Mouse (Mus musculus) midbrain, postnatal 0 days (tissue): ENCODE measurements at regions not wholly inside any gene's neighbourhood (a gene's known extent, or its start where the extent isn't known, plus 50 kb on each side); places are given as distances from the start of the nearest gene placed in this dataset.

Source experiments
- ATAC-seq: fragments of 200-750 bp; cut with Nextera tagmentation; 2 replicates; pipeline ENCODE4 v1.8.0; 2017; ENCODE audit warnings: moderate number of reproducible peaks, mild to moderate bottlenecking, moderate TSS enrichment, moderate library complexity; ENCODE audit not compliant: low FRiP score
- DNase-seq: peaks from one replicate; pipeline ENCODE4 v3.0.0-alpha.2; 2015; ENCODE audit warnings: low spot score
- H3K27ac ChIP-seq: fragments of 300-500 bp; sonication (generic); 2 replicates; pipeline ENCODE4 v1.5.1; 2014; ENCODE audit warnings: low read depth, mild to moderate bottlenecking, low read length, mixed read lengths
- H3K27me3 ChIP-seq: fragments of 300-500 bp; sonication (generic); 2 replicates; pipeline ENCODE4 v1.6.1; 2014; ENCODE audit warnings: low read length, control low read depth, mixed read lengths; ENCODE audit not compliant: insufficient read depth
- H3K36me3 ChIP-seq: fragments of 300-500 bp; sonication (generic); 2 replicates; pipeline ENCODE4 v1.6.1; 2014; ENCODE audit warnings: low read length, control low read depth, mixed read lengths; ENCODE audit not compliant: insufficient read depth
- H3K4me1 ChIP-seq: fragments of 300-500 bp; sonication (generic); 2 replicates; pipeline ENCODE4 v1.6.1; 2014; ENCODE audit warnings: mild to moderate bottlenecking, control low read depth, antibody characterized with exemption, low read length, mixed read lengths; ENCODE audit not compliant: insufficient read depth
- H3K4me2 ChIP-seq: fragments of 300-500 bp; sonication (generic); 2 replicates; pipeline ENCODE4 v1.6.1; 2014; ENCODE audit warnings: low read depth, mild to moderate bottlenecking, low read length, mixed read lengths; ENCODE audit not compliant: poor library complexity, severe bottlenecking
- H3K4me3 ChIP-seq: fragments of 300-500 bp; sonication (generic); 2 replicates; pipeline ENCODE4 v1.5.1; 2014; ENCODE audit warnings: low read depth, mild to moderate bottlenecking, low read length, moderate library complexity
- H3K9ac ChIP-seq: fragments of 300-500 bp; sonication (generic); replicated peaks from 2 replicates; pipeline ENCODE4 v1.6.1; 2014; ENCODE audit warnings: mild to moderate bottlenecking, low read length, moderate library complexity, mixed read lengths; ENCODE audit not compliant: poor library complexity, severe bottlenecking
- H3K9me3 ChIP-seq: fragments of 300-500 bp; sonication (generic); 2 replicates; pipeline ENCODE4 v1.6.1; 2016; ENCODE audit warnings: low read length, control low read depth
- CTCF ChIP-seq: IDR thresholded peaks from 2 replicates; pipeline ENCODE4 v1.5.1; 2016; ENCODE audit warnings: antibody characterized with exemption, mild to moderate bottlenecking
- WGBS: fragments of 180-500 bp; shearing (Covaris S2); extraction: QIAGEN DNeasy Blood & Tissue Kit; methylation state at CpG from one replicate; pipeline ENCODE4 v1.1.7; 2014; 5-methylcytosine and 5-hydroxymethylcytosine counted together

GRCm38 (mm10) chr7:83104426-83104825, 237.3 kb downstream of the Mex3b start:
- H3K36me3 ChIP-seq = no peaks in the 10 kb centered on the region

GRCm38 (mm10) chr7:83105672-83106071, 238.5 kb downstream of the Mex3b start:
- Histone ChIP-seq H3K4me2 (no peak overlapping the region), H3K27me3 (no peaks in the 10 kb centered on the region), H3K4me3 (no peak overlapping the region), H3K9ac (no peak overlapping the region), H3K27ac (no peak overlapping the region), H3K9me3 (no peaks in the 10 kb centered on the region), H3K36me3 (no peaks in the 10 kb centered on the region), H3K4me1 (no peaks in the 10 kb centered on the region)
- no peak for TF ChIP-seq CTCF
- DNase-seq (no peak), ATAC-seq (no peak)

More at GRCm38 (mm10) chr7:83104426-83104825, 237.3 kb downstream of the Mex3b start:
- Histone ChIP-seq H3K9ac (no peak overlapping the region), H3K27me3 (no peaks in the 10 kb centered on the region), H3K9me3 (no peaks in the 10 kb centered on the region), H3K27ac (no peak overlapping the region), H3K4me3 (no peak overlapping the region), H3K4me2 (no peak overlapping the region), H3K4me1 (no peaks in the 10 kb centered on the region)
- no peak for TF ChIP-seq CTCF
- 70% methylated on average over 1 of the region's 1 CpGs for WGBS
- DNase-seq (peak; percentile 44), ATAC-seq (no peak)

- WGBS = 49% methylated on average over 6 of the region's 6 CpGs
- no peaks in the 10 kb centered on the region for H3K27me3 ChIP-seq
- no peak overlapping the region for H3K4me3 ChIP-seq
- H3K36me3 ChIP-seq = no peaks in the 10 kb centered on the region
- H3K9ac ChIP-seq = no peak overlapping the region
- H3K4me1 ChIP-seq = no peaks in the 10 kb centered on the region
- no peaks in the 10 kb centered on the region for H3K9me3 ChIP-seq
- no peak overlapping the region for H3K4me2 ChIP-seq
- TF ChIP-seq CTCF = no peak
- ATAC-seq (no peak), DNase-seq (no peak)
- no peak overlapping the region for H3K27ac ChIP-seq
These were observed 244.2 kb downstream of the Mex3b start for GRCm38 (mm10) chr7:83111217-83111823.

GRCm38 (mm10) chr7:83116487-83116886, 249.4 kb downstream of the Mex3b start:
- no peaks in the 10 kb centered on the region for H3K27me3 ChIP-seq
- WGBS = 94% methylated on average over 1 of the region's 1 CpGs

GRCm38 (mm10) chr7:83117065-83117464, 249.9 kb downstream of the Mex3b start:
- H3K4me2 ChIP-seq = no peak overlapping the region
- no peak overlapping the region for H3K27ac ChIP-seq
- no peaks in the 10 kb centered on the region for H3K36me3 ChIP-seq
- H3K4me1 ChIP-seq = no peaks in the 10 kb centered on the region
- no peak for DNase-seq
- 91% methylated on average over 3 of the region's 3 CpGs for WGBS
- no peak overlapping the region for H3K4me3 ChIP-seq
- H3K9ac ChIP-seq = no peak overlapping the region
- ATAC-seq = no peak
- TF ChIP-seq CTCF = no peak
- H3K9me3 ChIP-seq = no peaks in the 10 kb centered on the region
- H3K27me3 ChIP-seq = no peaks in the 10 kb centered on the region

More at GRCm38 (mm10) chr7:83116487-83116886, 249.4 kb downstream of the Mex3b start:
- Histone ChIP-seq H3K9me3 (no peaks in the 10 kb centered on the region), H3K27ac (no peak overlapping the region), H3K9ac (no peak overlapping the region), H3K4me3 (no peak overlapping the region), H3K4me1 (no peaks in the 10 kb centered on the region), H3K36me3 (no peaks in the 10 kb centered on the region), H3K4me2 (no peak overlapping the region)
- ATAC-seq (no peak), DNase-seq (no peak)
- no peak for TF ChIP-seq CTCF

GRCm38 (mm10) chr7:83126196-83126595, 259.1 kb downstream of the Mex3b start:
- no peak for ATAC-seq

More at GRCm38 (mm10) chr7:83126196-83126595, 259.1 kb downstream of the Mex3b start:
- Histone ChIP-seq H3K9me3 (no peaks in the 10 kb centered on the region), H3K27me3 (no peaks in the 10 kb centered on the region), H3K36me3 (no peaks in the 10 kb centered on the region), H3K27ac (no peak overlapping the region), H3K4me2 (no peak overlapping the region), H3K9ac (no peak overlapping the region), H3K4me3 (no peak overlapping the region), H3K4me1 (no peaks in the 10 kb centered on the region)
- DNase-seq = no peak
- TF ChIP-seq CTCF = no peak
- WGBS = 76% methylated on average over 4 of the region's 4 CpGs
